Mouse (Mus musculus) liver, adult 2 months (tissue): ENCODE results near the gene Ctsz.

Experiments
- CTCF ChIP-seq: fragments of 200-500 bp; IDR thresholded peaks from 2 replicates; pipeline ENCODE4 v1.5.1; 2011; ENCODE audit warnings: low read depth, low read length, control low read depth
- POLR2A ChIP-seq: fragments of 200-500 bp; IDR thresholded peaks from 2 replicates; pipeline ENCODE4 v1.6.1; 2011; ENCODE audit warnings: low read length, control low read depth; ENCODE audit not compliant: insufficient read depth; ENCODE audit errors: extremely low read depth

DNA sequence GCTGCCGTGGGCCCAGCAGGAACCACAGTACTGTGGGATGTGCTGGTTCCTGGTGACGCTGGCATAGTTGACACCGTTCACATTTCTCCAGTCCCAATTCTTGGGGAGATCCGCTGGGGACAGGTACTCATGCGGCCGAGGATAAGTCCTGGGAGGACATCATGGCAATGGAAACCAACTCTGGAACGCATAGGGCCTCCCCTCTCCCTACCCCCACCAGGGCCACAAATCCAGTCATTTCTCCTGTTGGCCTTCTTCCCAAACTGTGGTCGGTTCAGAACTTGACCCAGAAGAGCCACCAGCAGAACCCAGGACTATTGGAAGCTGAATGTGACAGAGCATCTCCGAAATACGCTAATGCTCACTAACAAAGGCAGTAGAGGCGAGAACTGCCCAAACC, 658 bp downstream of the Ctsz start:
- TF ChIP-seq POLR2A = 0 out of 2 replicates have a peak, but pooled peaks have one; percentile 11
- TF ChIP-seq CTCF = no peak
